Mouse (Mus musculus): ENCODE data around the gene Pold3.
A peak's percentile ranks its signal among the peaks of the same experiment; 100 is the strongest.
"Not testable (repeated sequence)": the region's sequence is repeated elsewhere in the genome, so short reads cannot be mapped to it uniquely, and the experiment has no call there.

The Pold3 gene

GRCm38 (mm10) chr7:100111506-100111905 is 9.9 kb downstream of the Pold3 start:
- no peak for DNase-seq (ENCODE audit: low read depth, low spot score)

- DNase-seq (ENCODE audit: low read depth, low spot score): peak; percentile 17
Measured at GRCm38 (mm10) chr7:100108341-100108740, 13.0 kb downstream of the Pold3 start.

GRCm38 (mm10) chr7:100104677-100105076 is 16.7 kb downstream of the Pold3 start:
- no peak for DNase-seq (ENCODE audit: low read depth, low spot score)

GRCm38 (mm10) chr7:100100031-100100595 is 21.3 kb downstream of the Pold3 start:
- DNase-seq (ENCODE audit: low read depth, low spot score): no peak

GRCm38 (mm10) chr7:100086891-100087290 is 34.5 kb downstream of the Pold3 start:
- DNase-seq (ENCODE audit: low read depth, low spot score): peak; percentile 28

GRCm38 (mm10) chr7:100086159-100086755 is 35.1 kb downstream of the Pold3 start:
- DNase-seq (ENCODE audit: low read depth, low spot score): no peak

- no peak for DNase-seq (ENCODE audit: low read depth, low spot score)
Measured at GRCm38 (mm10) chr7:100083812-100084211, 37.6 kb downstream of the Pold3 start.

- no peak for DNase-seq (ENCODE audit: low read depth, low spot score)
Measured at GRCm38 (mm10) chr7:100082836-100083235, 38.5 kb downstream of the Pold3 start.

GRCm38 (mm10) chr7:100080087-100080781 is 41.1 kb downstream of the Pold3 start:
- no peak for DNase-seq (ENCODE audit: low read depth, low spot score)

GRCm38 (mm10) chr7:100077071-100077470 is 44.3 kb downstream of the Pold3 start:
- no peak for DNase-seq (ENCODE audit: low read depth, low spot score)

- DNase-seq (ENCODE audit: low read depth, low spot score): no peak
Measured at GRCm38 (mm10) chr7:100076296-100076695, 45.1 kb downstream of the Pold3 start.

- DNase-seq (ENCODE audit: low read depth, low spot score): peak; percentile 80
Measured at GRCm38 (mm10) chr7:100073959-100074358, 47.4 kb downstream of the Pold3 start.

- not testable (repeated sequence) for DNase-seq (ENCODE audit: low read depth, low spot score)
Measured at GRCm38 (mm10) chr7:100052991-100053390, 68.4 kb downstream of the Pold3 start.

GRCm38 (mm10) chr7:100051904-100052303 is 69.5 kb downstream of the Pold3 start:
- DNase-seq (ENCODE audit: low read depth, low spot score): peak; percentile 29

- DNase-seq (ENCODE audit: low read depth, low spot score): no peak
Measured at GRCm38 (mm10) chr7:100046486-100046885, 74.9 kb downstream of the Pold3 start.

- DNase-seq (ENCODE audit: low read depth, low spot score): peak; percentile 52
Measured at GRCm38 (mm10) chr7:100043605-100044031, 77.7 kb downstream of the Pold3 start.

- DNase-seq (ENCODE audit: low read depth, low spot score): no peak
Measured at GRCm38 (mm10) chr7:100043096-100043495, 78.3 kb downstream of the Pold3 start.

GRCm38 (mm10) chr7:100042120-100042519 is 79.2 kb downstream of the Pold3 start:
- no peak for DNase-seq (ENCODE audit: low read depth, low spot score)

GRCm38 (mm10) chr7:100036495-100036894 is 84.9 kb downstream of the Pold3 start:
- no peak for DNase-seq (ENCODE audit: low read depth, low spot score)

- no peak for DNase-seq (ENCODE audit: low read depth, low spot score)
Measured at GRCm38 (mm10) chr7:100036050-100036449, 85.3 kb downstream of the Pold3 start.

- no peak for DNase-seq (ENCODE audit: low read depth, low spot score)
Measured at GRCm38 (mm10) chr7:100034815-100035463, 86.4 kb downstream of the Pold3 start.

- DNase-seq (ENCODE audit: low read depth, low spot score): no peak
Measured at GRCm38 (mm10) chr7:100033672-100034071, 87.7 kb downstream of the Pold3 start.
